32 mouse cellular contexts compared by ENCODE assay signal in genomic region chr3:51614278-51614677, GRCm38 (mm10). TPM values are rescaled to one million over a fixed set of nuclear protein-coding genes. Genes with fewer than 3 reads are reported as not detected.
DNase-seq lines count a peak whose midpoint lies in the region; ATAC-seq and TF ChIP-seq lines count a peak whose summit lies in the region.
"Had no signal": no experiment of that assay in that cellular context is flagged by ENCODE, and none has a peak within 500 bp of the region (broad histone marks: within the 10 kb centered on the region; RNA-seq: fewer than 3 reads in every experiment).

No protein-coding gene starts in this region.

- no peaks in the 10 kb centered on the region for H3K27me3 ChIP-seq in limb, embryonic 14.5 days (ENCODE audit: control insufficient read depth, insufficient read depth, low read length)
- H3K27me3 ChIP-seq in limb, embryonic 10.5 days (ENCODE audit: low read depth, poor library complexity, severe bottlenecking), result no peaks in the 10 kb centered on the region
- no peaks in the 10 kb centered on the region for H3K27me3 ChIP-seq in midbrain, embryonic 14.5 days (ENCODE audit: control insufficient read depth, insufficient read depth, low read length)
- H3K27me3 ChIP-seq: embryonic facial prominence, embryonic 12.5 days; intestine, embryonic 15.5 days; midbrain, embryonic 12.5 days; neural tube, embryonic 12.5 days; Patski had no signal

- no peaks in the 10 kb centered on the region for H3K4me1 ChIP-seq in limb, embryonic 14.5 days (ENCODE audit: control insufficient read depth, insufficient read depth, low read length)
- peaks cover 12% of the 10 kb centered on the region for H3K4me1 ChIP-seq in limb, embryonic 10.5 days
- H3K4me1 ChIP-seq in midbrain, embryonic 14.5 days (ENCODE audit: control insufficient read depth, insufficient read depth, low read length), result no peaks in the 10 kb centered on the region
- H3K4me1 ChIP-seq: midbrain, embryonic 12.5 days had no signal

- 79% methylated on average over 13 of the region's 13 CpGs for WGBS in limb, embryonic 14.5 days
- 93% methylated on average over 13 of the region's 13 CpGs for WGBS in limb, embryonic 10.5 days
- 67% methylated on average over 13 of the region's 13 CpGs for WGBS in midbrain, embryonic 14.5 days

- ATAC-seq in limb, embryonic 14.5 days (ENCODE audit: low FRiP score, low read depth), result 0 out of 2 replicates have a peak, but pooled peaks have one; percentile 19
- ATAC-seq in midbrain, embryonic 14.5 days (ENCODE audit: low FRiP score, low TSS enrichment), result no peak
- ATAC-seq: hindbrain, embryonic 16.5 days; intestine, embryonic 15.5 days; Patski had no signal

- DNase-seq in heart, adult 11 months, result peak; percentile 72
- DNase-seq in heart, postnatal 25 days (ENCODE audit: low spot score), result no peak
- DNase-seq in limb, embryonic 14.5 days (ENCODE audit: low spot score), result no peak
- no peak for DNase-seq in limb, embryonic 10.5 days (ENCODE audit: low spot score)
- peak; percentile 18 for DNase-seq in midbrain, embryonic 14.5 days
- DNase-seq in layer of hippocampus, postnatal 10 days (ENCODE audit: low spot score in 2 of 2), result no peak
- no peak for DNase-seq in left cerebral cortex, postnatal 10 days (ENCODE audit: extremely low spot score in 1 of 2, low spot score in 2 of 2)
- DNase-seq: adrenal gland, postnatal 10 days; cerebellum, adult 11 months; cerebellum, adult 9-11 months; embryo, embryonic 11 days; gastrocnemius, postnatal 10 days; heart, postnatal 14 days; kidney, adult 2 months; layer of hippocampus, adult 9-11 months; liver; lung, embryonic 14.5 days; right cerebral cortex, adult 18-20 months; spleen, adult 18-20 months; thymus, adult 18-20 months; thymus, postnatal 25 days had no signal

- no peaks in the 10 kb centered on the region for H3K9me3 ChIP-seq in limb, embryonic 14.5 days (ENCODE audit: control insufficient read depth, low read length)
- no peaks in the 10 kb centered on the region for H3K9me3 ChIP-seq in limb, embryonic 10.5 days (replicated peaks)
- no peaks in the 10 kb centered on the region for H3K9me3 ChIP-seq in midbrain, embryonic 14.5 days (ENCODE audit: control insufficient read depth, low read length)
- H3K9me3 ChIP-seq: embryonic facial prominence, embryonic 12.5 days; intestine, embryonic 15.5 days; midbrain, embryonic 12.5 days; neural tube, embryonic 12.5 days had no signal

- H3K36me3 ChIP-seq in limb, embryonic 14.5 days (ENCODE audit: control insufficient read depth, insufficient read depth, low read length), result no peaks in the 10 kb centered on the region
- no peaks in the 10 kb centered on the region for H3K36me3 ChIP-seq in limb, embryonic 10.5 days
- no peaks in the 10 kb centered on the region for H3K36me3 ChIP-seq in midbrain, embryonic 14.5 days (ENCODE audit: control insufficient read depth, insufficient read depth, low read length)
- H3K36me3 ChIP-seq: embryonic facial prominence, embryonic 12.5 days; intestine, embryonic 15.5 days; midbrain, embryonic 12.5 days; neural tube, embryonic 12.5 days had no signal

- no peak overlapping the region for H3K4me3 ChIP-seq in limb, embryonic 14.5 days (replicated peaks; ENCODE audit: low read length)
- H3K4me3 ChIP-seq in limb, embryonic 10.5 days, result no peak overlapping the region
- H3K4me3 ChIP-seq in midbrain, embryonic 14.5 days (replicated peaks; ENCODE audit: low read depth, low read length), result no peak overlapping the region
- H3K4me3 ChIP-seq: embryonic facial prominence, embryonic 12.5 days; intestine, embryonic 15.5 days; midbrain, embryonic 12.5 days; myocyte; neural tube, embryonic 12.5 days had no signal

- H3K27ac ChIP-seq in limb, embryonic 14.5 days (replicated peaks; ENCODE audit: low read depth, low read length), result no peak overlapping the region
- no peak overlapping the region for H3K27ac ChIP-seq in limb, embryonic 10.5 days
- H3K27ac ChIP-seq in midbrain, embryonic 14.5 days (replicated peaks; ENCODE audit: low read depth, low read length), result no peak overlapping the region
- H3K27ac ChIP-seq: embryonic facial prominence, embryonic 12.5 days; intestine, embryonic 15.5 days; liver, embryonic 14.5 days; midbrain, embryonic 12.5 days; neural tube, embryonic 12.5 days; stomach, postnatal 0 days had no signal

- no peak overlapping the region for H3K4me2 ChIP-seq in limb, embryonic 14.5 days (replicated peaks; ENCODE audit: low read depth, low read length, severe bottlenecking)
- H3K4me2 ChIP-seq in midbrain, embryonic 14.5 days (ENCODE audit: low read length), result no peak overlapping the region
- H3K4me2 ChIP-seq: embryonic facial prominence, embryonic 12.5 days; intestine, embryonic 15.5 days; lung, embryonic 14.5 days; midbrain, embryonic 12.5 days; neural tube, embryonic 12.5 days had no signal

- no peak overlapping the region for H3K9ac ChIP-seq in limb, embryonic 14.5 days (ENCODE audit: low read depth, low read length, severe bottlenecking)
- H3K9ac ChIP-seq in midbrain, embryonic 14.5 days (replicated peaks; ENCODE audit: low read length), result no peak overlapping the region
- H3K9ac ChIP-seq: embryonic facial prominence, embryonic 12.5 days; intestine, embryonic 15.5 days; liver, embryonic 14.5 days; lung, embryonic 14.5 days; midbrain, embryonic 12.5 days; neural tube, embryonic 12.5 days had no signal

- no peak for TF ChIP-seq POLR2A in limb, embryonic 14.5 days (IDR thresholded peaks at IDR 0.05; ENCODE audit: borderline replicate concordance, extremely low read depth, insufficient read depth, insufficient read length)

- intact Hi-C loops in heart, postnatal 25 days (cut with DNase I), result no loop called here
- intact Hi-C loops in left cerebral cortex, postnatal 10 days (cut with DNase I), result no loop called here

RNA-seq across cellular contexts. Expression of gene Mgst2, which starts 45.9 kb away (rescaled TPM):
- under 1 TPM; 0.48 to 0.60 TPM for total RNA-seq in heart, postnatal 25 days (2021)
- 0.54 and 0.99 TPM in 2 replicates for polyA plus RNA-seq in limb, embryonic 14.5 days (2012; rRNA removed)
- 2.5 and 6.0 TPM in 2 replicates for polyA plus RNA-seq in limb, embryonic 14.5 days (2014; fragmentation: Nextera tagmentation; extraction: Ambion mirVana)
- polyA plus RNA-seq in limb, embryonic 10.5 days (2016; fragmentation: Nextera tagmentation; extraction: Ambion mirVana), result 0.35 and 0.43 TPM in 2 replicates
- polyA plus RNA-seq in midbrain, embryonic 14.5 days (2014; fragmentation: Nextera tagmentation; extraction: Ambion mirVana), result 0.46 and 0.86 TPM in 2 replicates
- under 1 TPM; 0.60 to 0.87 TPM for total RNA-seq in layer of hippocampus, postnatal 10 days (2021)
- total RNA-seq in left cerebral cortex, postnatal 10 days (2021), result under 1 TPM; 0.67 to 0.81 TPM
- total RNA-seq: left cerebral cortex, adult 18-20 months; left cerebral cortex, postnatal 36 days had no signal

RNA-seq across cellular contexts. Expression of gene Setd7, which starts 53.6 kb away (rescaled TPM):
- total RNA-seq in heart, postnatal 25 days (2021), result 10 to 100 TPM; 55.4 to 64.8 TPM
- 19.6 and 21.5 TPM in 2 replicates for polyA plus RNA-seq in limb, embryonic 14.5 days (2012; rRNA removed)
- 5.7 and 6.1 TPM in 2 replicates for polyA plus RNA-seq in limb, embryonic 14.5 days (2014; fragmentation: Nextera tagmentation; extraction: Ambion mirVana)
- 2.7 and 4.8 TPM in 2 replicates for polyA plus RNA-seq in limb, embryonic 10.5 days (2016; fragmentation: Nextera tagmentation; extraction: Ambion mirVana)
- 3.4 and 3.6 TPM in 2 replicates for polyA plus RNA-seq in midbrain, embryonic 14.5 days (2014; fragmentation: Nextera tagmentation; extraction: Ambion mirVana)
- total RNA-seq in layer of hippocampus, postnatal 10 days (2021), result 10 to 100 TPM; 56.2 to 62.3 TPM
- total RNA-seq in left cerebral cortex, postnatal 10 days (2021), result 10 to 100 TPM; 50.8 to 53.3 TPM

Comparison
In these comparisons a context has a peak if more than half of its experiments do, and no peak if none do; other contexts are left out.
1. DNase-seq: peak in heart, adult 11 months (single experiment) and midbrain, embryonic 14.5 days (single experiment); none in heart, postnatal 25 days (single experiment), limb, embryonic 14.5 days (single experiment), limb, embryonic 10.5 days (single experiment), layer of hippocampus, postnatal 10 days (0 of 2) and left cerebral cortex, postnatal 10 days (0 of 2).